Mouse (Mus musculus) neutrophil, adult 59 days (primary cell): ENCODE results near the gene Stac. TPM values are rescaled to one million over a fixed set of nuclear protein-coding genes. Genes with fewer than 3 reads are reported as not detected.

ENCODE experiments used
- total RNA-seq, 2 experiments: library from RNA; stranded (reverse); gene quantifications; 1 replicate in 1 of 2; 2 replicates in 1 of 2; pipeline ENCODE4 v1.2.4; 2023

The Stac gene
- total RNA-seq: not detected

DNA sequence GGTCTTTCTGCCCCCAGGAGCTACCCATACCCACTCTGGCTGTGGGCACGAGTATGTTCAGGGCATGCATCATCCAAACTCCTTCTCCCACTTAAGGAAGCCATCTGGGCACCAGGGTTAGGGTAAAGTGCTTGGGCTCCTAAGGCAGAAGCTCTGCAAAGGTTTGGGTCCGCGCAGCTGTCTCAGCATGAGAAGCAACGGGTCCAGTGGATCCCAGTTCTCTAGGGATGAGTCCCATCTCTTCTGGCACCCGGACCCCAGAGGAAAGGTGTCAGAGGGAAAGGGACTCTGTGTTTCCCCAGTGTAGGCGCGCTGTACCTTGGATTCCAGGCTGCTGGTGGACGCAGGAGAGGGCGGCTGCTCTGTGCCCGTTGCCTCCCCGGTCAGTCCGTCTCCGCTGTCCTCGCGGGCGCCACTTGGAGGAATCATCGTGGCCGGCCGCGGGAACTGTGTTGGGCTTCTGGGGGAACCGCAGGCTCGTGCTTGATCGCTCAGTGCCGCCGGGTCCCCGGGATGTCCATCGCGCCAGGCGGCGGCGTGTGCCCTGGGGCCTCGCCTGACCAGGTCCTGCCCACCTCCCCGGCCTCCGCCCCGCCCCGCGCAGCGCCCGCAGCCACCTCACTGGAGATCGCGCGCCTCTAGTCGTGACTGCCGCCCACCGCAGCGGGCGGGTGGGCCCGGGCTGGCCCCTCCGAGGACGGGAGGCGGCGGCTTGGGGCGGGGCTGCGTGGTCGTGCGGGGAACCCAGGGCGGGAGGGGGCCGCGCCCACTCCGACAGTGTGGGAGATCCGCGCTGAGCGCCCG lies at the start of gene Stac:
TSS of gene Stac (minus strand) at position 669 of the 804 bp plus-strand sequence.

